Mouse (Mus musculus): ENCODE measurements around the gene Kif16b. TPM values are rescaled to one million over a fixed set of nuclear protein-coding genes. Genes with fewer than 3 reads are reported as not detected.

Gene Kif16b
- polyA plus RNA-seq, 1 experiment from 2014 or later = 5.2 TPM

DNA sequence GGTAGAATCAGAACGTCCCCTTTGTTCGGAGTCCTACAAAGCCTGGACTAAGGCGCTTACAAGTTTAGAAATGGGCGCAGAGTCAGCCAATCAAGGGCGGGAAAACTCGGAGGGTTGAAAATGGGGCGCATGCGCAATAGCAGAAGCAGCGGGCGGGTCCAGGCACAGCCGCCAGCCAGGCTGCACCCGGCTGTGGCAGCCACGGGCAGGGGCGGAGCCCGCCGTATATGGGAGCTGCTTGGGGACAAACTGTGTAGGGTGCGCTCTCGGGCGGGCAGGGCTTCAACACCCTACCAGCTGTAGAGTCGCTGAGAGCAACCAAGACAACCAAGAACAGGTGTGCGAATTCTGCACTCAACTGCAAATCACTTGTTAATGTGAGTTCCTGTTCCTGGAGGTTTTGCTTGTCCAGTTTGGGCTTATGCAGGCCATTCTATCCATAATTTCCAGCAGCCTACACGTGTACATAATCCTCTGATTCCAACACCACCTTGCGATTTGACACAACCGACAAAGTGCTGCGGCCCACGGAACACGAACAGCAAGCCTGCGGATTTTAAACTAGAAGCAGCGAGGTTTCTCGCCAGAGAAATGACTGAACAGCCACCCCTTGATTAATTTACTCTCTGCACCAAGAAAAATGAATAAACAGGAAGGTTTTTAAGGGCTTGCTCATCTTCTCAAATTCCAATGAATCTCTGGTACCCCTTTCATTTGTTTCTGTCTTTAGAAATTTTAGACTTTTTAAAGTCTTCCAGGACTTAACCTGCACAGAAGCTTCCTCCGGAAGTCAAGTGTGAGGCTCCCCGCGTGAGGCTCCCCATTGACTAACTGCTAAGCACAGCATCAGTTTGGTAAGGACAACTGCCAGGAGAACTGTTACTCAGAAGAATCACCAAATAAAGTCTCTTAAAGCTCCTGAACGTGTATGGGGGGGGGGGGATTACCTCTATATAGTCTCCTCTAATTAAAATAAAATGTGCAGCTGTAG lies 1.9 kb upstream of the Kif16b start:
- 10% methylated on average over 34 of the region's 34 CpGs for WGBS
- no peak overlapping the region for H3K27ac ChIP-seq (ENCODE audit: low read depth, low read length)
- H3K9ac ChIP-seq (ENCODE audit: low read length) = peak overlapping the region; percentile 34
- peak overlapping the region; percentile 24 for H3K4me3 ChIP-seq (ENCODE audit: low read depth, low read length)
- DNase-seq (ENCODE audit: low spot score, missing footprints) (peak; percentile 97), ATAC-seq (ENCODE audit: low FRiP score) (peak; percentile 94)
- 0 out of 2 replicates have a peak, but pooled peaks cover 2% of the 10 kb centered on the region for H3K4me1 ChIP-seq (ENCODE audit: control insufficient read depth, insufficient read depth, low read length)
- no peaks in the 10 kb centered on the region for H3K9me3 ChIP-seq (ENCODE audit: control insufficient read depth, low read length)
- H3K27me3 ChIP-seq (ENCODE audit: control insufficient read depth, insufficient read depth, low read length) = no peaks in the 10 kb centered on the region
- no peaks in the 10 kb centered on the region for H3K36me3 ChIP-seq (ENCODE audit: control insufficient read depth, insufficient read depth, low read length)
- H3K4me2 ChIP-seq = peak overlapping the region; percentile 43

DNA sequence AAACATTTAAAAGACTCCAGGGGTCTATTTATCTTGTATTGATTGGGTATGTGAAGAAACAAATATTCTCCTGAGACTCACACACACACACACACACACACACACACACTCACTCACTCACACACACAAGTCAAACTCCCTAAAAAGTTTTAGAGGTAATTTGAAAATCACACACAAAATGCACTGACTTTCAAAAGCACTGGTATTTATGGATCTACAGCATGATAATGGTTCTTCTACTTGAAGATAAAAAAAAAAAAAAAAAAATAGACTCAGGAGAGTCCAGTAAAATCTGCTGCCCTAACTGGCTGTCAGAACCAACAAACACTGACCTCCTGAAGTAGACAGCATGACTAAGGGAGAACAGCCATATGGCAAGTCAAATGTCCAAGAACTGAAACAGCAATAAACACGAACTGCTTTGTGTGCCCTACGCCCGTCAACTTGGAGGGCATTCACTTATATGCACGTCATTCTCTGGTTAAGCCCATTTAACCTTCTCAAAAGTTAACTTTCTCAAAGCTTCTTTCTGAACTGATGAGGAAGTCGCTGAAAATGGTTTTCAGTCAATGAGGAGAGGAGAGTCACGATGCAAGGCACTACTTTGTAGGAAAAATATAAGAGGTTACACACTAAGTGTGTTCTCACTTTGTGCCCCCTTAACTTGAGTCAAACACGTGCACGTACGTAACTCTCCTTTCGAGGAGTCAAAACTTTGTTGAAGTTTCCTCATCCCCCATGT lies 1.0 kb downstream of the Kif16b start:
- ATAC-seq (ENCODE audit: low FRiP score) = no peak
- Histone ChIP-seq H3K4me3 (ENCODE audit: low read depth, low read length) (peak overlapping the region; percentile 69; the same call in 1 of the 2 replicates), H3K9ac (ENCODE audit: low read length) (no peak overlapping the region; the same call in 1 of the 2 replicates), H3K27ac (ENCODE audit: low read depth, low read length) (no peak overlapping the region), H3K4me2 (peak overlapping the region; percentile 91), H3K36me3 (ENCODE audit: control insufficient read depth, insufficient read depth, low read length) (no peaks in the 10 kb centered on the region), H3K4me1 (ENCODE audit: control insufficient read depth, insufficient read depth, low read length) (0 out of 2 replicates have a peak, but pooled peaks cover 2% of the 10 kb centered on the region), H3K27me3 (ENCODE audit: control insufficient read depth, insufficient read depth, low read length) (no peaks in the 10 kb centered on the region), H3K9me3 (ENCODE audit: control insufficient read depth, low read length) (no peaks in the 10 kb centered on the region)
- DNase-seq (ENCODE audit: low spot score, missing footprints) = no peak
- WGBS = 66% methylated on average over 10 of the region's 10 CpGs

DNA sequence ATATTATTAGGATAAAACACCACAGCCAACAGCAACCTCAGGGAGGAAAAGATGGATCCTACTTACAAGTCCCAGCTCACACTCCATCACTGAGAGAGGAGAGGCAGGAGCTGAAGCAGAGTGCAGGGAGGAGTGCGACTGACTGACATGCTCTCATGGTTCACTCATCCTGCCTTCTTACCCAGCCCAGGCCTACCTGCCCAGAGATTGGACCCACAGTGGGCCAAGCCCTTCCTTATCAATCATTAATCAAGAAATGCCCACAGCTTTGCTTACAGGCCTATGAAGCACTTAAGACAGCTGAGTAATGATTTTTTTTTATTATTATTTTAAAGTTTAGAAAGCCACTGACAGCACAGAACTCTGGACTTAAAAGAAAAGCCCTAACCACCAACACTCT lies 7.6 kb downstream of the Kif16b start:
- DNase-seq (ENCODE audit: low spot score, missing footprints) = peak; percentile 49
- Histone ChIP-seq H3K36me3 (ENCODE audit: control insufficient read depth, insufficient read depth, low read length) (no peaks in the 10 kb centered on the region), H3K9ac (ENCODE audit: low read length) (no peak overlapping the region), H3K4me1 (ENCODE audit: control insufficient read depth, insufficient read depth, low read length) (no peaks in the 10 kb centered on the region), H3K27ac (ENCODE audit: low read depth, low read length) (no peak overlapping the region), H3K4me3 (ENCODE audit: low read depth, low read length) (no peak overlapping the region), H3K27me3 (ENCODE audit: control insufficient read depth, insufficient read depth, low read length) (no peaks in the 10 kb centered on the region), H3K9me3 (ENCODE audit: control insufficient read depth, low read length) (no peaks in the 10 kb centered on the region), H3K4me2 (no peak overlapping the region)
- 86% methylated on average over 1 of the region's 1 CpGs for WGBS
- ATAC-seq (ENCODE audit: low FRiP score) = no peak

DNA sequence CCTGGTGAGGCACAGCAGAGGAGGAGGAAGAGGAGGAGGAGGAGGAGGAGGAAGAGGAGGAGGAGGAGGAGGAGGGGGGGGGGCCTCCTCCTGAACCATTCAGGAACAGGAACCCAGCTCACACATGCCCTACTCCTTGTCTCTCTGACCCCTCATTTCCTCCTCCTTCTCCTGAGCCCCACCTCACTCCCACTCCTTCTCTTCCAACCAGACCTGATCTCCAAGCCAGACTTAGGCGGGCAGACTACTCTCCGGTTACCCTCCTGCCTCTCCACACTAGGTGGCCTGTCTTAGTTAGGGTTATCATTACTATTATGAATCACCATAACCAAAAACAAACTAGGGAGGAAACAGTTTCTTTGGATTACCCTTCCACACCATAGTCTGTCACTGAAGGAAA lies 10.0 kb downstream of the Kif16b start:
- Histone ChIP-seq H3K36me3 (ENCODE audit: control insufficient read depth, insufficient read depth, low read length) (no peaks in the 10 kb centered on the region), H3K27me3 (ENCODE audit: control insufficient read depth, insufficient read depth, low read length) (no peaks in the 10 kb centered on the region), H3K9me3 (ENCODE audit: control insufficient read depth, low read length) (no peaks in the 10 kb centered on the region), H3K9ac (ENCODE audit: low read length) (no peak overlapping the region), H3K4me2 (no peak overlapping the region), H3K4me1 (ENCODE audit: control insufficient read depth, insufficient read depth, low read length) (no peaks in the 10 kb centered on the region), H3K27ac (ENCODE audit: low read depth, low read length) (no peak overlapping the region), H3K4me3 (ENCODE audit: low read depth, low read length) (no peak overlapping the region)
- DNase-seq (ENCODE audit: low spot score, missing footprints) (peak; percentile 1), ATAC-seq (ENCODE audit: low FRiP score) (no peak)
- WGBS = 79% methylated on average over 2 of the region's 2 CpGs

DNA sequence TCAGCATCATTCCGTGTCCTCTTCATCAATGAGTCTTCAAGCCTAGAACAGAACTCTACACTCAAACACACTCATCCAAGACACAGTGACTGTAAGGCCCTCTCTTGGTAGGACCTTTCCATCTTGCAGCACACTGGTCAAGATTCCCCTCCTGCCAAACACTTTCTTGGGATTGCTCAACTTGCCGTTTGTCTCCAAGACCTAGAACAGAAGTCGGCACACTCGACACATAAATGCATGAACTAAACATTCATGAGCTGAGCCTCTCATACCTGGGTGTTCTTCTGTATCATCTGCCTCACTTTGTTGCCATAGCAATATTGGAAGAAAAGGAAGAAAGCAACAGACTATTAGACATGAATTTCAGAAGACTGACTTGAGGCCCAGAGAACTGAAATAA lies 16.9 kb downstream of the Kif16b start:
- no peak overlapping the region for H3K27ac ChIP-seq (ENCODE audit: low read depth, low read length)
- WGBS = 93% methylated on average over 4 of the region's 4 CpGs
- no peaks in the 10 kb centered on the region for H3K27me3 ChIP-seq (ENCODE audit: control insufficient read depth, insufficient read depth, low read length)
- no peaks in the 10 kb centered on the region for H3K36me3 ChIP-seq (ENCODE audit: control insufficient read depth, insufficient read depth, low read length)
- peaks cover 4% of the 10 kb centered on the region; the same call in 1 of the 2 replicates for H3K4me1 ChIP-seq (ENCODE audit: control insufficient read depth, insufficient read depth, low read length)
- no peak overlapping the region for H3K4me2 ChIP-seq
- H3K9ac ChIP-seq (ENCODE audit: low read length) = no peak overlapping the region
- no peaks in the 10 kb centered on the region for H3K9me3 ChIP-seq (ENCODE audit: control insufficient read depth, low read length)
- peak; percentile 60 for DNase-seq (ENCODE audit: low spot score, missing footprints)
- no peak for ATAC-seq (ENCODE audit: low FRiP score)
- H3K4me3 ChIP-seq (ENCODE audit: low read depth, low read length) = no peak overlapping the region

DNA sequence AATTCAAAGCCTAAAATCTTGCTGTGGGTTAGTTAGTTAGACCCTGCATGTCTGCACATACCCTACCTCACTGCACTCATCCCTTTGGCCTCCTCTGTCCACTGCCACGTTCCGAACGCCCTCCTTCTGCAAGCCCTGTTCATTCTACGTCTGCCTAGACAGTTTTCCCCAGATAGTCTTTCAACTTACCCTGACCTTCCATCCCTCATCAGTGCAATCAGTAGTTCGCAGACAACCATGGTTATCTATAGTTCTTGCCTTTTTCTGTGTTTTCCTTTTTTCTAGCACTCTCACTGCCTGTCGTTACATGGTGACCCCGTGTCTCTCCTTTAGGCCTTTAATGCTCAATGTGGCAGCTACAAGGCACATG lies 17.7 kb downstream of the Kif16b start:
- ATAC-seq (ENCODE audit: low FRiP score) (no peak), DNase-seq (ENCODE audit: low spot score, missing footprints) (peak; percentile 44)
- no peaks in the 10 kb centered on the region for H3K9me3 ChIP-seq (ENCODE audit: control insufficient read depth, low read length)
- 83% methylated on average over 7 of the region's 7 CpGs for WGBS
- H3K4me3 ChIP-seq (ENCODE audit: low read depth, low read length) = no peak overlapping the region
- H3K4me1 ChIP-seq (ENCODE audit: control insufficient read depth, insufficient read depth, low read length) = peaks cover 4% of the 10 kb centered on the region; the same call in 1 of the 2 replicates
- H3K27ac ChIP-seq (ENCODE audit: low read depth, low read length) = no peak overlapping the region
- H3K9ac ChIP-seq (ENCODE audit: low read length) = no peak overlapping the region
- no peaks in the 10 kb centered on the region for H3K36me3 ChIP-seq (ENCODE audit: control insufficient read depth, insufficient read depth, low read length)
- no peak overlapping the region for H3K4me2 ChIP-seq
- no peaks in the 10 kb centered on the region for H3K27me3 ChIP-seq (ENCODE audit: control insufficient read depth, insufficient read depth, low read length)

DNA sequence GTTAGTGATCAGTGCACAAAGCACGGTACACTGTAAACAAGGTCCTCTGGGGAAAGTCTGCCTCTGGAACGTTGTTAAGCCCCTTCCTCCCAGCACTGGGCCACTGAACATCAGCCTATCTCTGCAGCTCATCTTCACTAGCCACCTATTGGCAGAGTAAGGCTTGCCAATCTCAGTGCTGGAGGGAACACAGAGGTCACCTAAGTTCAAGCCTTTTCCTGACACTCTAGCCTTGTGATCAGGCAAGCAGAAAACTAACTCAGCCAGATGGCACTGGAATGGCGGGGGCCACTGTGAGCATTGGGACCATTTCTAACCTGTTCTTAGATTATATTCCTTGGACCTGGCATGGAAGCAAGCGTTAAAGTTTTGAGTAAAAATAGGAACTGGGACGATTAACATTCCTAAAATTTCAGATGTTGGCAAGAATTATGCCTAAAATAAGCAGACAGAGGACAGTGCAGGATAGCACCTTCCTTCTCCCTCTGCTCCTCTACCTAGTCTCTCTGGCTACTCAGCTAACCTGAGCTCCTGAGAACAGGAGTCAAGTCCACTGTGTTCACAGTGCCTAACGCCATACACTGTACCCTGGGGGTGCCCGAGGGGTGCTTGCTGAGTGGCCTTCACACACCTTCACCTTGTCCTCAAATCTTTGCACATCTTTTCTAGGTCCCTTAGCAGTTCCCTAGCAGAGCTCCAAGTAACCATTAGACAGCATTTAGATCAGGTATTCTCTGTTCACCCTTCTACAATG lies 18.3 kb downstream of the Kif16b start:
- ATAC-seq (ENCODE audit: low FRiP score) (peak; percentile 54; the same call in 1 of the 2 replicates), DNase-seq (ENCODE audit: low spot score, missing footprints) (peak; percentile 57)
- Histone ChIP-seq H3K27me3 (ENCODE audit: control insufficient read depth, insufficient read depth, low read length) (no peaks in the 10 kb centered on the region), H3K27ac (ENCODE audit: low read depth, low read length) (no peak overlapping the region), H3K9me3 (ENCODE audit: control insufficient read depth, low read length) (no peaks in the 10 kb centered on the region), H3K4me2 (no peak overlapping the region), H3K4me1 (ENCODE audit: control insufficient read depth, insufficient read depth, low read length) (peaks cover 4% of the 10 kb centered on the region; the same call in 1 of the 2 replicates), H3K9ac (ENCODE audit: low read length) (no peak overlapping the region), H3K36me3 (ENCODE audit: control insufficient read depth, insufficient read depth, low read length) (no peaks in the 10 kb centered on the region), H3K4me3 (ENCODE audit: low read depth, low read length) (no peak overlapping the region)
- WGBS = 63% methylated on average over 7 of the region's 7 CpGs

DNA sequence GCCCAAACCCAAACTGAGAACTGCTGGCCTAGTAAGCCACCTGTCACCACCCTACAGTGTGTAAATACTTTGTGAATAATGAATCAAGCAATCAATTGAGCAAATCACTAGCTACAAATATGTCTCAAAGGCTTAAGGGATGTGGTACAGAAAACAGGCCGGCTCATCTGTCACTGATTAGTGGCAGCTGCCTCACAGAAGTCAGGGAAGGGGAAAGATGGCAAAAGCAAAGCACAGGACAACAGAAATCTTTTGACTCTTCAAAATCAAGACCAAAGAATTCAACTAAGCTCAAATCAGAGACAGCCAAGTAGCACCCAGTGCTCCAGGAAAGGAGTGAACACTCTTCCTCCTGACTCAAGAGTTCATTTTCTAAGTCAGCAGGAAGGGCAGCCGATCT lies 18.9 kb downstream of the Kif16b start:
- Histone ChIP-seq H3K4me3 (ENCODE audit: low read depth, low read length) (no peak overlapping the region), H3K9me3 (ENCODE audit: control insufficient read depth, low read length) (no peaks in the 10 kb centered on the region), H3K36me3 (ENCODE audit: control insufficient read depth, insufficient read depth, low read length) (no peaks in the 10 kb centered on the region), H3K4me2 (no peak overlapping the region), H3K27ac (ENCODE audit: low read depth, low read length) (no peak overlapping the region), H3K4me1 (ENCODE audit: control insufficient read depth, insufficient read depth, low read length) (peaks cover 4% of the 10 kb centered on the region; the same call in 1 of the 2 replicates), H3K27me3 (ENCODE audit: control insufficient read depth, insufficient read depth, low read length) (no peaks in the 10 kb centered on the region), H3K9ac (ENCODE audit: low read length) (no peak overlapping the region)
- ATAC-seq (ENCODE audit: low FRiP score) = no peak
- 56% methylated on average over 2 of the region's 2 CpGs for WGBS
- DNase-seq (ENCODE audit: low spot score, missing footprints) = no peak

All from midbrain, embryonic 11.5 days (tissue).